Mouse (Mus musculus): ENCODE measurements around the gene Sbno2. TPM values are rescaled to one million over a fixed set of nuclear protein-coding genes. Genes with fewer than 3 reads are reported as not detected.

Sbno2 gene
- polyA plus RNA-seq, 1 experiment from 2014 or later: 15.2 TPM

DNA sequence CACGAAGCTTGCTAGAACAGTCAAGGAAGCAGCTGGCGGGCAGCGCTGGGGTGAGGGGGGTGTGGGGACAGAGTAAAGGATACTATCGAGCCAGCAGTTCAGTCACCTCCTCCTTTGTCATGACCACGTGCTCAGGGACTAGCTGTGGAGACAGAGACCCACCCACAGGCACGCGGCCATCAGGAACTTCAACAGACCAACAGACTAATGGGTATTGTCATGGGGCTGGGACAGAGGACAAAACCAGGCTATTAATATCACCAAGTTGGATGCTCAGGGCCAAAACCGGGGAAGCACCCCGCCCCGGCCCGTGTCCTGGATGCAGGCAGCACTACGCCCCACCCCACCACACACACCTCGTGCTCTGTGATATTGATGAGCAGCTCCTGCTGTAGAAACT lies 68.5 kb downstream of the Sbno2 start:
- H3K36me3 ChIP-seq: peaks cover 41% of the 10 kb centered on the region
- H3K4me1 ChIP-seq: peaks cover 18% of the 10 kb centered on the region
- no peak overlapping the region for H3K27ac ChIP-seq
- H3K9ac ChIP-seq: no peak overlapping the region
- H3K4me3 ChIP-seq: no peak overlapping the region
- no peaks in the 10 kb centered on the region for H3K27me3 ChIP-seq
- no peak overlapping the region for H3K4me2 ChIP-seq (replicated peaks)
- no peak for ATAC-seq (ENCODE audit: low FRiP score, low read depth)
- 95% methylated on average over 13 of the region's 13 CpGs for WGBS
- H3K9me3 ChIP-seq: no peaks in the 10 kb centered on the region

DNA sequence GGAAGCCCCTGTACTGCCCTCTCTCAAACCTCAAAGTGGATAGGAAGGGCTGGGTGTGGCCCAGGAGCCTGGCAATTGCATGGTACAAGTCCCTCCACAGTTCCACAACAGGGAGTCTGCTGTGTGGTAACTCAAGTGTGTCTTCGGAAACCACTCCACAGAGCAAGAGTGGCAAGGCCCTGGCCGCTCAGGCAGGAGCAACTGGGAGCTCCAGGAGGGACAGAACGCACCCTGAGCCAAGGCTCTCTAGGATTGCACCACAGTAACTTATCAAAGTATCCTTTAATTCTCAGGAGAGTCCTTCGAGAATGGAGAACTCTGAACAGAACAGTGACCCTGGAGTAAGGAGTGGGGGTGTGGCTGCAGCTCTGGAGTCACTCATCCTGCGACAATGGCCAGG lies 69.7 kb downstream of the Sbno2 start:
- Histone ChIP-seq H3K9ac (no peak overlapping the region), H3K4me2 (replicated peaks) (no peak overlapping the region), H3K36me3 (peaks cover 41% of the 10 kb centered on the region), H3K4me1 (peaks cover 18% of the 10 kb centered on the region), H3K27ac (peak overlapping the region; percentile 22; the same call in 1 of the 2 replicates), H3K9me3 (no peaks in the 10 kb centered on the region), H3K27me3 (no peaks in the 10 kb centered on the region), H3K4me3 (no peak overlapping the region)
- 95% methylated on average over 5 of the region's 5 CpGs for WGBS
- ATAC-seq (ENCODE audit: low FRiP score, low read depth): no peak

DNA sequence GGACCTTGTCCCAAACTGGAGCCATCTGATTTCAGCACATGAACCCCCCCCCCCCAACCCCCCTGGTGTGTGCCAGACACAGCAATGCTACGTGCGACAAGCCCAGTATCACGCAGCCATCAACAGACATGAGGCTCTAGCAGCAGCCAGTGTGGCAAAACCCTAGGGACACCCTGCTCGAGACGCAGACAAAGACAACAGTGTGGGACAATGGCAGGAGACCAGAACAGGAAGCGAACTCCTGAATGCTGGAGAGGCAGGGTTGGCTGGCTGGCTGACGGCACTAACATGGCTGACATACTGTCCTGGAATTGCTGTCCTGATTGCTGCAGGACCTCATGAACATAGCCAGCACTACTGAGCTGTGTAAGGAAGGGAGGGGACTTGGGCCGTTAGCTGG lies 70.2 kb downstream of the Sbno2 start:
- Histone ChIP-seq H3K27me3 (no peaks in the 10 kb centered on the region), H3K4me1 (peaks cover 18% of the 10 kb centered on the region), H3K36me3 (peaks cover 41% of the 10 kb centered on the region), H3K9ac (no peak overlapping the region), H3K4me2 (replicated peaks) (no peak overlapping the region), H3K9me3 (no peaks in the 10 kb centered on the region), H3K4me3 (no peak overlapping the region), H3K27ac (peak overlapping the region; percentile 22; the same call in 1 of the 2 replicates)
- 86% methylated on average over 8 of the region's 8 CpGs for WGBS
- ATAC-seq (ENCODE audit: low FRiP score, low read depth): no peak

DNA sequence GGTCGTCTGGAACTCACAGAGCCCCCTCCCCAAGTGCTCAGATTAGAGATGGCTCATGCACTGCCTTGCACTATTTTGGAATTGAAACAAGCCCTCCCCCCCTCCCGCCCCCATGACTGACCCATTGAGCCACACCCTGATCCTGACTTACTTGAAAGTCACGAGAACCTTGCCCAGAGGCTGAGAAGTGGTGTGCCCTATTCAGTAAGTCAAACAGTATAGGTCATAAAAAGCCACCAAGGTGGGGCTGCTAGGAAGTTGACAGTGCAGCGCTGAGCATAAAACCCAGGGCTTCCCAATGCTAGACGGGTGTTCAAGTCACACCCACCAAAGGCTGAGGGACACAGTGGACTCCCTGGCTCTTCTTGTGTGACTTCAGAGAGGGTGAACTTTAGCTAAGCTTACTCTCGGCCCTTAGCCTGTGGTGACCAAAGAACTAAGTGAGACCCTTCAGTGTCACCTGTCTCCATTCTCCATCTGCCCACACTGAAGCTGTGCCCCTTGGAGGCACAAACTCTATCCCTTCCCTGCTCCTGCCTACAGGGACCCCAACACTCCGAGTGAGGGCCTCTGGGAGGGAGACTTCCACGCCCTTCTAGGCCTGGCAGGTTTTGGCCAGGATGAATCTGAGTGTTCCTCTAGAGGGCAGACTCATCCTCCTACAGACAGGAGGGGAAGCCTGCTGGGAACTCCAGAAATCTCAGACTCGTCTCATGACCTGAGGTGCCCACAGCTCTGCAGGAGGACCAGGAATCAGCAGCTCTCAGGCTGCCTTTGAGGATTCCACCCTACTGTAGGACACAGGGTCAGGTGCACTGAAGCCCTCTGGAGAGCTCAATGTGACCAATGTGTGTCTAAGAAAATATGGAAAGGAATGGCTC lies 71.6 kb downstream of the Sbno2 start:
- 0 out of 2 replicates have a peak, but pooled peaks have one; percentile 20 for ATAC-seq (ENCODE audit: low FRiP score, low read depth)
- peak overlapping the region; percentile 25; the same call in 1 of the 2 replicates for H3K9ac ChIP-seq
- peaks cover 45% of the 10 kb centered on the region for H3K36me3 ChIP-seq
- H3K4me2 ChIP-seq (replicated peaks): no peak overlapping the region
- no peaks in the 10 kb centered on the region for H3K9me3 ChIP-seq
- H3K27ac ChIP-seq: 0 out of 2 replicates have a peak overlapping the region, but pooled peaks have one; percentile 6
- WGBS: 37% methylated on average over 9 of the region's 9 CpGs
- peaks cover 15% of the 10 kb centered on the region for H3K4me1 ChIP-seq
- H3K4me3 ChIP-seq: no peak overlapping the region
- no peaks in the 10 kb centered on the region for H3K27me3 ChIP-seq

DNA sequence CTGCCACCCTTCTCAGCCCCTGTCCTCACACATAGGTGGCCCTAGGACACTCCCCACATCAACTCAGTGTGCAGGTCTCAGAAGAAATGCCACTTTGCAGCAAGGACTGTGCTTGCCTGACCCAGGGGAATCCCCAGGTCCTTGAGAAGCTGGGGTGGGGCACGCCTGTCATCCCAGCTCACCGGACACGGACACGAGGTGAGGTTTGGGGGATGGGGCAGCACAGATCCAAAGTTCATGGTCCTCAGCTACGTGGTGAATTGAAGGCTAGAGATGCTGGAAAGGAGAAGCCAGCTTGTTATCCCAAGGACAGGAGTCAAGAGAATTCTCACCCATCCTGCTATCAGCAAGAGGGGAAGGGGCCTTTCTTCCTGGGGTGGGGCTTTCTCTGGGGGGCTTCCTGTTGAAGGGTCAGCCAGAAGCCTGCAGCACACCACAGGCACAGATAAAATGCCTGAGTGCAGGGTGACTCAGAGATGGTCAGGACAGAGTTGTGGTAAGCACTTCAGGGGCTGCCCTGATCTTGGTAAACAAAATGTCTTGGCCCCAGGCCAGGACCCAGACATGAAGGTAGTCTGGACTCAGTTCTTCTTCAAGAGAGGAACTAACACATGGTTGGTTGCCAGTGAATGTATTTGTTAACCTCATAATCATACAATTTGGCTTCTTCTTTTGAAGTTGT lies 72.4 kb downstream of the Sbno2 start:
- peak overlapping the region; percentile 22; the same call in 1 of the 2 replicates for H3K27ac ChIP-seq
- 0 out of 2 replicates have a peak overlapping the region, but pooled peaks have one; percentile 26 for H3K9ac ChIP-seq
- 63% methylated on average over 5 of the region's 5 CpGs for WGBS
- H3K27me3 ChIP-seq: no peaks in the 10 kb centered on the region
- ATAC-seq (ENCODE audit: low FRiP score, low read depth): no peak
- peaks cover 7% of the 10 kb centered on the region for H3K4me1 ChIP-seq
- H3K9me3 ChIP-seq: no peaks in the 10 kb centered on the region
- H3K4me3 ChIP-seq: no peak overlapping the region
- no peak overlapping the region for H3K4me2 ChIP-seq (replicated peaks)
- H3K36me3 ChIP-seq: peaks cover 42% of the 10 kb centered on the region

DNA sequence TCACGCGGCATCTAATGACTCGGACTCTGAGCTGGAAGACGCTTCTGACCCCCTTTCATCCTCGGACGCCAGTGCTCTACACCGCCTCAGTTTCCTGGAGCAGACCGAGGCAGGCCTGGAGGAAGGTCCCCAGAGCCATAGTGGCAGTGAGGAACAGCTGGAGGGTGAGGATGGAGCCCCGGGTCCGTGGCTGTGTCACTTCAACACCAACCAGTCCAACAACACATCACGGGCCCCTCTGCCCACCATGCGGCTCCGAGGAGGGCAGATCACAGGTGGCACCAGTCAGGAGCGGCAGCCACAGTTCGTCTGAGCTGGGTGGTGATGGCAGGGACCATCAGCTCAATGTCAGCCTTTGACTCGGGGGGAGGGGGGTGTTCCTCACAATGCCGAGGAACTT lies 74.6 kb downstream of the Sbno2 start:
- no peaks in the 10 kb centered on the region for H3K9me3 ChIP-seq
- 0 out of 2 replicates have a peak, but pooled peaks cover 5% of the 10 kb centered on the region for H3K4me1 ChIP-seq
- H3K9ac ChIP-seq: no peak overlapping the region; the same call in 1 of the 2 replicates
- 87% methylated on average over 17 of the region's 17 CpGs for WGBS
- no peak overlapping the region for H3K4me3 ChIP-seq
- ATAC-seq (ENCODE audit: low FRiP score, low read depth): no peak
- H3K4me2 ChIP-seq (replicated peaks): no peak overlapping the region
- peaks cover 20% of the 10 kb centered on the region for H3K36me3 ChIP-seq
- H3K27ac ChIP-seq: no peak overlapping the region
- H3K27me3 ChIP-seq: no peaks in the 10 kb centered on the region

DNA sequence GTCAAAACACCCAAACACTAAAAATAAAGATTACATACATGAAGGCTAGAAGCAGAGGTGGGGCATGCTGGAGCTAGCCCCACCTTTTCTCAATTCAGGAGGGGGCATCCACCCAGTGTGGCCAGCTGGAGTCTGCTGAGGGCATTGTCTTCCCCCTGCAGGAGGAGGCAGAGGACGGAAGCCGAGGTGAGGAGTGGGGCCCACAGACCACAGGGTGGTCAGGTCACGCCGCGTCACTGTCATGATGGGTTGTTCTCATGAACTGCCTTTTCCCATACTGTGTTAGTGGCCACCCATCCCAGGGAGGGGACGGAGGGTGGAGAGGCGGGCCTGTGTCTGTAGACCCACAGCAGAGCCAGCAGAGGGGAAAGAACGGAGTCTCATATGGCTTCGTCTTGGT lies 75.2 kb downstream of the Sbno2 start:
- Histone ChIP-seq H3K4me2 (replicated peaks) (no peak overlapping the region), H3K36me3 (peaks cover 15% of the 10 kb centered on the region), H3K9me3 (no peaks in the 10 kb centered on the region), H3K9ac (no peak overlapping the region), H3K27me3 (no peaks in the 10 kb centered on the region), H3K4me3 (no peak overlapping the region), H3K27ac (no peak overlapping the region), H3K4me1 (0 out of 2 replicates have a peak, but pooled peaks cover 5% of the 10 kb centered on the region)
- ATAC-seq (ENCODE audit: low FRiP score, low read depth): no peak
- 82% methylated on average over 9 of the region's 9 CpGs for WGBS

DNA sequence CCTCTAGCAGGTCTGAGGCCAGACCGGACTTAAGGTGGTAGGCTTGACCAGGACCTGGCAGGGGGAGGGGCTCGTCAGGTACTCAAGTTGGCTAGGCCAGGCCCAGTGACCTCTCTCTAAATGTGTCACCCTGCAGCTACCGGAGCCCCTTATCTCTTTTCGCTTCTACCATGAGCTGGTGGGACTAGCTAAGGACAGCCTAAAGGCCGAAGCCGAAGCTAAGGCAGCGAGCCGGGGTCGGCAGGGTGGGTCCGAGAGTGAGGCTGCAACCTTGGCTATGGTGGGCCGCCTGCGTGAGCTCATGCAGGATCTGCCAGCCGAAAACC lies 76.9 kb downstream of the Sbno2 start:
- WGBS: 95% methylated on average over 13 of the region's 13 CpGs
- Histone ChIP-seq H3K4me1 (no peaks in the 10 kb centered on the region), H3K36me3 (peaks cover 9% of the 10 kb centered on the region; the same call in 1 of the 2 replicates), H3K4me3 (no peak overlapping the region), H3K27me3 (no peaks in the 10 kb centered on the region), H3K9ac (no peak overlapping the region), H3K27ac (no peak overlapping the region), H3K4me2 (replicated peaks) (no peak overlapping the region), H3K9me3 (no peaks in the 10 kb centered on the region)
- no peak for ATAC-seq (ENCODE audit: low FRiP score, low read depth)

DNA sequence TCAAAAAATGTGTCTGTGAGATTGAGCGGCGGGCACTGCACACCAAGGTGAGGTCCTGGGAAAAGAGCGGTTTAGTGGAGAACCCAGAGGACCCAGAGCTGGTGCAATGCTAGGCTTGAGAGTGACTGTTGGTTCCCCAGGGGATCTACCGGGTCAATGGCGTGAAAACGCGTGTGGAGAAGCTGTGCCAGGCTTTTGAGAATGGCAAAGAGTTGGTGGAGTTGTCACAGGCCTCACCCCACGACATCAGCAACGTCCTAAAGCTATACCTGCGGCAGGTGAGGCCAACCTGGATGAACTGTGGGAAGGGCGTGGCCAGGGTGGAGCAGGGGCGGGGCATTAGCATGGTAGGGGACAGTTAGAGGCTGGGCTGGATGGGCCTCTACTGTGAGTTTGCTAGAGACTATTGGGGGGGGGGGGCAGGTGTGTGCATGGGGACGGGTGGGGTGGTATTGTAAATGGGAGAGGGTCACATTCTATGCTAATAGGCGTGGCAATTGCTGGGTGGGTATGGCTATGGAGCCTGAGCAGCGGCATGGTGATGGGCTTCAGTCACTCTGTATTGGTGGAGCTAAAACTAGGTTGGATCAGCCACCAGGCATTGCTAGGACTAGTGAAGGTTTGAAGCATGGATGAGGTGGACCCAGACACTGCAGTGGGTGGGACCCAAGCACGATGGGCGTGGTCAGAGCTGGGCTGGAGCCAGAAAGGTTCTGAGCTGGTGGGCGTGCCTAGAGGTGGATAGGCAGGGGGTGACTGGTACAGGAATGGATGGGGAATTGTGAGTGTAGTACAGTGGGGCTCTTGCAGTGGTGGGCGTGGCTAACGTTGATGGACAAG lies 77.5 kb downstream of the Sbno2 start:
- no peak overlapping the region for H3K9ac ChIP-seq
- H3K9me3 ChIP-seq: no peaks in the 10 kb centered on the region
- peaks cover 11% of the 10 kb centered on the region; the same call in 1 of the 2 replicates for H3K36me3 ChIP-seq
- no peaks in the 10 kb centered on the region for H3K4me1 ChIP-seq
- H3K4me3 ChIP-seq: no peak overlapping the region
- H3K27ac ChIP-seq: no peak overlapping the region
- WGBS: 71% methylated on average over 20 of the region's 20 CpGs
- H3K27me3 ChIP-seq: no peaks in the 10 kb centered on the region
- H3K4me2 ChIP-seq (replicated peaks): no peak overlapping the region
- ATAC-seq (ENCODE audit: low FRiP score, low read depth): no peak

DNA sequence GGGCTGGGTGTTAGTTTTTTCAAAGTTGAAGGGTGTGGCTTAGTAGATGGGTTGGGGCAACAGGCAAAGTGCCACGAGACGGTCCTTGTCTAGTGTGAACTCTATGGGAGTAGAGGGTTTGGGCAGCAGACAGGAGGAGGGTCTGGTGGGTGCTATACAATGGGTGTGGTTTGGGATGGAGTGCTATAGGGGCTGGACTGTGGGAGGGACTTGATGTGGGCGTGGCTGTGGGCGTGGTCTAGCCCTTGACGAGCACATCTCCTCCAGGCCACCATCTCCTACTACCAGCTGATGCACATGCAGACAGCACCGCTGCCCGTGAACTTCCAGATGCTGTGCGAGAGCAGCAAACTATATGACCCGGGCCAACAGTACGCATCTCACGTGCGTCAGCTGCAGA lies 79.5 kb downstream of the Sbno2 start:
- Histone ChIP-seq H3K4me2 (replicated peaks) (no peak overlapping the region), H3K9me3 (no peaks in the 10 kb centered on the region), H3K27ac (no peak overlapping the region), H3K36me3 (peaks cover 21% of the 10 kb centered on the region), H3K27me3 (no peaks in the 10 kb centered on the region), H3K4me1 (no peaks in the 10 kb centered on the region), H3K9ac (no peak overlapping the region), H3K4me3 (no peak overlapping the region)
- no peak; the same call in 1 of the 2 replicates for ATAC-seq (ENCODE audit: low FRiP score, low read depth)
- WGBS: 57% methylated on average over 12 of the region's 12 CpGs

DNA sequence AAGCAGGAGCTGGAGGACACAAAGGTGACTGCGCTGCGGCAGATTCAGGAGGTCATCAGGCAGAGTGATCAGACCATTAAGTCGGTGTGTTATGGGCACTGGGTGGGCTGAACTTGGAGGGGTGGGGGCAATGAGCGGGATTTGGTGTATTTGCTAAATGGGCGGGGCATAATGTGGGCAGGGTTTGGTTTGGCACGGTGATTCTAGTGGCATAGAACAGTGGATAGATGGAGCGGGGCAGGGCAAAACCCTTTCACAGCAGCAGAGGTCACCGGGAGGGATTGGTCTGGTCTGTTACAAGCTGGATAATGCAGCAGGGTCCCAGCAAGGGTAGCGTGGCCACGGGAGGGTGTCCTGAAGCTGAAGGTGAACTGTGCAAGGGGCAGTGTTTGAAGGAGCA lies 79.9 kb downstream of the Sbno2 start:
- Histone ChIP-seq H3K4me2 (replicated peaks) (no peak overlapping the region), H3K9me3 (no peaks in the 10 kb centered on the region), H3K36me3 (peaks cover 21% of the 10 kb centered on the region), H3K27ac (no peak overlapping the region), H3K4me3 (no peak overlapping the region), H3K9ac (no peak overlapping the region), H3K27me3 (no peaks in the 10 kb centered on the region), H3K4me1 (peaks cover 3% of the 10 kb centered on the region; the same call in 1 of the 2 replicates)
- no peak for ATAC-seq (ENCODE audit: low FRiP score, low read depth)
- WGBS: 77% methylated on average over 10 of the region's 10 CpGs

DNA sequence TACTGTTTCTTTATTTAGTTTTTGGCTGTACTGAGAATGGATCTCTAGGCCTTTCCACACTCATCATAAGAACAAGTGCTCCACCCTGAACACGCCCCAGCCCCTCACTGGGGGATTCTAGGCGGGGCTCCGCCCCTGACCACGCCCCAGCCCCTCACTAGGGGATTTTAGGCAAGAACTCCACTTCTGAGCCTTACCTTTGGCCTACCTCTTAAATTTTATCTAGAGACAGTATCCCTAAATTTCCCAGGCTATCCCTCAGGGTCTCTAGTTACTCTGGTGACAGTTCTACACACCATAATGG lies 80.4 kb downstream of the Sbno2 start:
- Histone ChIP-seq H3K4me3 (no peak overlapping the region), H3K4me1 (peaks cover 8% of the 10 kb centered on the region), H3K27ac (no peak overlapping the region), H3K27me3 (peaks cover 2% of the 10 kb centered on the region; the same call in 1 of the 2 replicates), H3K9me3 (no peaks in the 10 kb centered on the region), H3K9ac (no peak overlapping the region), H3K36me3 (peaks cover 21% of the 10 kb centered on the region), H3K4me2 (replicated peaks) (no peak overlapping the region)
- no peak for ATAC-seq (ENCODE audit: low FRiP score, low read depth)
- WGBS: 54% methylated on average over 4 of the region's 4 CpGs

Data from limb, embryonic 13.5 days (tissue).